In genomic region chr11:118894196-118894595, GRCm38 (mm10) we compare ENCODE assay signal across 20 mouse cellular contexts. TPM values are rescaled to one million over a fixed set of nuclear protein-coding genes. Genes with fewer than 3 reads are reported as not detected.
A peak's percentile ranks its signal among the peaks of the same experiment; 100 is the strongest.
DNase-seq lines count a peak whose midpoint lies in the region; ATAC-seq and TF ChIP-seq lines count a peak whose summit lies in the region.
"Had no signal": no experiment of that assay in that cellular context is flagged by ENCODE, and none has a peak within 500 bp of the region (broad histone marks: within the 10 kb centered on the region; RNA-seq: fewer than 3 reads in every experiment).

No protein-coding gene starts in this region.

- intact Hi-C loops in left cerebral cortex, adult 2 months (cut with DNase I): no loop called here

- peak; percentile 46 for DNase-seq in cerebellum, adult 8-10 months
- DNase-seq in cerebellum, postnatal 4 days (ENCODE audit: low spot score in 2 of 2): no peak
- no peak for DNase-seq in left cerebral cortex, adult 2 months (ENCODE audit: extremely low spot score in 1 of 2, low spot score in 2 of 2)
- DNase-seq in left cerebral cortex, adult 11 months (ENCODE audit: low spot score): no peak
- peak; percentile 22 to 46 for DNase-seq in cerebellum, postnatal 36 days
- DNase-seq: adrenal gland, adult 2 months; adrenal gland, postnatal 25 days; embryo, embryonic 11 days; gastrocnemius, postnatal 36 days; heart, adult 11 months; heart, postnatal 36 days; kidney, adult 11 months had no signal

- no peak overlapping the region for H3K4me2 ChIP-seq in forebrain, embryonic 12.5 days
- H3K4me2 ChIP-seq: embryonic facial prominence, embryonic 15.5 days; forebrain, embryonic 15.5 days; heart, embryonic 13.5 days; hindbrain, embryonic 12.5 days had no signal

- peaks cover 51% of the 10 kb centered on the region for H3K4me1 ChIP-seq in forebrain, embryonic 12.5 days
- H3K4me1 ChIP-seq: embryonic facial prominence, embryonic 15.5 days; heart, embryonic 13.5 days had no signal

- TF ChIP-seq CTCF in left cerebral cortex, adult 2 months (IDR thresholded peaks at IDR 0.05): no peak

- no peak for ATAC-seq in forebrain, embryonic 12.5 days (ENCODE audit: low FRiP score)
- ATAC-seq: forebrain, embryonic 15.5 days; hindbrain, postnatal 0 days had no signal

- H3K27ac ChIP-seq in left cerebral cortex, adult 2 months: peak overlapping the region; percentile 83
- no peak overlapping the region for H3K27ac ChIP-seq in forebrain, embryonic 12.5 days
- H3K27ac ChIP-seq: embryonic facial prominence, embryonic 15.5 days; forebrain, embryonic 10.5 days; forebrain, embryonic 15.5 days; heart, embryonic 13.5 days; hindbrain, embryonic 12.5 days; hindbrain, postnatal 0 days had no signal

- H3K9ac ChIP-seq in forebrain, embryonic 12.5 days: no peak overlapping the region
- H3K9ac ChIP-seq: embryonic facial prominence, embryonic 15.5 days; forebrain, embryonic 15.5 days; heart, embryonic 13.5 days; hindbrain, embryonic 12.5 days had no signal

- H3K36me3 ChIP-seq in forebrain, embryonic 12.5 days (replicated peaks): no peaks in the 10 kb centered on the region
- H3K36me3 ChIP-seq: embryonic facial prominence, embryonic 15.5 days; forebrain, embryonic 10.5 days; forebrain, embryonic 15.5 days; heart, embryonic 13.5 days; hindbrain, embryonic 12.5 days had no signal

- 93% methylated on average over 4 of the region's 4 CpGs for WGBS in forebrain, embryonic 12.5 days

- no peaks in the 10 kb centered on the region for H3K9me3 ChIP-seq in forebrain, embryonic 12.5 days
- H3K9me3 ChIP-seq: embryonic facial prominence, embryonic 15.5 days; forebrain, embryonic 10.5 days; forebrain, embryonic 15.5 days; heart, embryonic 13.5 days; hindbrain, embryonic 12.5 days had no signal

- H3K27me3 ChIP-seq in forebrain, embryonic 12.5 days: peaks cover 10% of the 10 kb centered on the region; the same call in 1 of the 2 replicates
- H3K27me3 ChIP-seq: forebrain, embryonic 15.5 days had no signal

- H3K4me3 ChIP-seq in left cerebral cortex, adult 2 months: no peak overlapping the region
- no peak overlapping the region for H3K4me3 ChIP-seq in forebrain, embryonic 12.5 days (replicated peaks)
- H3K4me3 ChIP-seq: embryonic facial prominence, embryonic 15.5 days; erythroblast, embryonic 14.5 days; forebrain, embryonic 10.5 days; forebrain, embryonic 15.5 days; heart, embryonic 13.5 days; hindbrain, embryonic 12.5 days had no signal

RNA-seq across cellular contexts. Expression of gene Rbfox3, which starts 17.2 kb away (rescaled TPM):
- total RNA-seq in left cerebral cortex, adult 2 months (2021): 100 to 1,000 TPM; 345 to 353 TPM
- 17.0 and 19.6 TPM in 2 replicates for polyA plus RNA-seq in forebrain, embryonic 12.5 days (2016; fragmentation: Nextera tagmentation; extraction: Ambion mirVana)

Comparison
In these comparisons a context has a peak if more than half of its experiments do, and no peak if none do; other contexts are left out.
1. DNase-seq: peak in cerebellum, adult 8-10 months (single experiment) and cerebellum, postnatal 36 days (2 of 2); none in cerebellum, postnatal 4 days (0 of 2), left cerebral cortex, adult 2 months (0 of 2) and left cerebral cortex, adult 11 months (single experiment).